8 mouse cellular contexts compared by ENCODE assay signal in genomic region chr14:39471236-39471981, GRCm38 (mm10). TPM values are rescaled to one million over a fixed set of nuclear protein-coding genes. Genes with fewer than 3 reads are reported as not detected.
DNase-seq lines count a peak whose midpoint lies in the region; ATAC-seq and TF ChIP-seq lines count a peak whose summit lies in the region.

No protein-coding gene starts in this region.

- TF ChIP-seq EP300 in ES-Bruce4 (IDR thresholded peaks at IDR 0.05; ENCODE audit: insufficient read depth, low read depth, low read length): no peak

- no peaks in the 10 kb centered on the region for H3K36me3 ChIP-seq in ES-Bruce4 (ENCODE audit: control insufficient read depth, insufficient read depth, low read length, poor library complexity, severe bottlenecking)
- no peaks in the 10 kb centered on the region for H3K36me3 ChIP-seq in embryonic facial prominence, embryonic 11.5 days (replicated peaks; ENCODE audit: control insufficient read depth, insufficient read depth, low read depth, low read length)
- H3K36me3 ChIP-seq in limb, embryonic 10.5 days: no peaks in the 10 kb centered on the region

- H3K9me3 ChIP-seq in ES-Bruce4 (replicated peaks; ENCODE audit: control insufficient read depth, insufficient read depth, low read length, poor library complexity, severe bottlenecking): no peaks in the 10 kb centered on the region
- H3K9me3 ChIP-seq in embryonic facial prominence, embryonic 11.5 days (replicated peaks; ENCODE audit: control insufficient read depth, low read length): no peaks in the 10 kb centered on the region
- no peaks in the 10 kb centered on the region for H3K9me3 ChIP-seq in limb, embryonic 10.5 days (replicated peaks)

- peaks cover 21% of the 10 kb centered on the region for H3K27me3 ChIP-seq in ES-Bruce4 (ENCODE audit: control insufficient read depth, insufficient read depth, low read length, poor library complexity, severe bottlenecking)
- H3K27me3 ChIP-seq in embryonic facial prominence, embryonic 11.5 days (ENCODE audit: control insufficient read depth, insufficient read depth, low read length): peaks cover 48% of the 10 kb centered on the region
- peaks cover 77% of the 10 kb centered on the region for H3K27me3 ChIP-seq in limb, embryonic 10.5 days (ENCODE audit: low read depth, poor library complexity, severe bottlenecking)

- H3K27ac ChIP-seq in ES-Bruce4 (ENCODE audit: insufficient read depth, low read length): no peak overlapping the region
- no peak overlapping the region for H3K27ac ChIP-seq in embryonic facial prominence, embryonic 11.5 days (replicated peaks; ENCODE audit: low read depth, low read length)
- no peak overlapping the region for H3K27ac ChIP-seq in limb, embryonic 10.5 days

- H3K4me2 ChIP-seq in embryonic facial prominence, embryonic 11.5 days (ENCODE audit: low read depth, low read length): no peak overlapping the region

- H3K4me3 ChIP-seq in ES-Bruce4 (ENCODE audit: low read depth, low read length): peak overlapping the region; percentile 73
- H3K4me3 ChIP-seq in embryonic facial prominence, embryonic 11.5 days (ENCODE audit: low read depth, low read length): peak overlapping the region; percentile 48
- no peak overlapping the region for H3K4me3 ChIP-seq in limb, embryonic 10.5 days

- no peak overlapping the region for H3K9ac ChIP-seq in ES-Bruce4 (ENCODE audit: low read depth, poor library complexity, severe bottlenecking)
- H3K9ac ChIP-seq in embryonic facial prominence, embryonic 11.5 days (replicated peaks; ENCODE audit: low read length): no peak overlapping the region

- no peak for TF ChIP-seq CTCF in ES-Bruce4 (IDR thresholded peaks at IDR 0.05; ENCODE audit: low read depth, low read length)

- TF ChIP-seq POLR2A in ES-Bruce4 (IDR thresholded peaks at IDR 0.05; ENCODE audit: insufficient read depth, low read length): no peak

- H3K4me1 ChIP-seq in ES-Bruce4 (ENCODE audit: control insufficient read depth, insufficient read depth, low read length): no peaks in the 10 kb centered on the region
- H3K4me1 ChIP-seq in embryonic facial prominence, embryonic 11.5 days (ENCODE audit: control insufficient read depth, insufficient read depth, low read length): peaks cover 6% of the 10 kb centered on the region
- H3K4me1 ChIP-seq in limb, embryonic 10.5 days: peaks cover 19% of the 10 kb centered on the region

- ATAC-seq in cerebellum, adult (ENCODE audit: insufficient number of reproducible peaks, low FRiP score, low TSS enrichment): peak; percentile 32; the same call in 1 of the 2 replicates
- ATAC-seq in embryonic facial prominence, embryonic 11.5 days (replicated peaks; ENCODE audit: insufficient number of reproducible peaks, low FRiP score, low TSS enrichment, low read depth): peak; percentile 55

- no peak for DNase-seq in cerebellum, adult 11 months
- DNase-seq in embryonic facial prominence, embryonic 11.5 days (ENCODE audit: low spot score): peak; percentile 3
- peak; percentile 31 for DNase-seq in limb, embryonic 10.5 days (ENCODE audit: low spot score)
- DNase-seq in ovary, postnatal 10 days (ENCODE audit: low spot score): no peak
- no peak for DNase-seq in lung, postnatal 10 days
- no peak for DNase-seq in kidney, adult 8-10 months

- WGBS in embryonic facial prominence, embryonic 11.5 days: 5% methylated on average over 12 of the region's 12 CpGs
- WGBS in limb, embryonic 10.5 days: 8% methylated on average over 12 of the region's 12 CpGs

RNA-seq across cellular contexts. Expression of gene Nrg3, which starts 1.5 kb away (rescaled TPM):
- polyA plus RNA-seq in ES-Bruce4 (2011; ENCODE audit: insufficient read depth, insufficient read length, low read depth, missing spikeins): not detected in 2 replicates
- polyA plus RNA-seq in embryonic facial prominence, embryonic 11.5 days (2014; fragmentation: Nextera tagmentation; extraction: Ambion mirVana): 0.43 and 0.70 TPM in 2 replicates
- polyA plus RNA-seq in limb, embryonic 10.5 days (2016; fragmentation: Nextera tagmentation; extraction: Ambion mirVana): not detected in 2 replicates

Comparison
In these comparisons a context has a peak if more than half of its experiments do, and no peak if none do; other contexts are left out.
1. DNase-seq: peak in embryonic facial prominence, embryonic 11.5 days (single experiment) and limb, embryonic 10.5 days (single experiment); none in cerebellum, adult 11 months (single experiment), ovary, postnatal 10 days (single experiment), lung, postnatal 10 days (single experiment) and kidney, adult 8-10 months (0 of 2).